Mouse (Mus musculus): ENCODE data around the gene Myo15b.

GRCm38 (mm10) chr11:115911632-115912376, 53.6 kb downstream of the Myo15b start, which contains the start of gene Smim6:
- TF ChIP-seq CTCF (IDR thresholded peaks at IDR 0.05; ENCODE audit: control insufficient read depth, insufficient read depth, insufficient read length): no peak
- no peak for TF ChIP-seq USF1 (IDR thresholded peaks at IDR 0.05; ENCODE audit: low read depth)
- TF ChIP-seq MAX (IDR thresholded peaks at IDR 0.05): no peak
- no peak for TF ChIP-seq FOSL1 (IDR thresholded peaks at IDR 0.05; ENCODE audit: insufficient read depth, low read length, poor library complexity, severe bottlenecking)
- TF ChIP-seq CEBPB (IDR thresholded peaks at IDR 0.05; ENCODE audit: low read depth): no peak

Data from C2C12 (cell line).